Mouse (Mus musculus): ENCODE data around the gene Rdh1. TPM values are rescaled to one million over a fixed set of nuclear protein-coding genes. Genes with fewer than 3 reads are reported as not detected.
"Not testable (repeated sequence)": the region's sequence is repeated elsewhere in the genome, so short reads cannot be mapped to it uniquely, and the experiment has no call there.

Gene Rdh1
- polyA plus RNA-seq, 1 experiment from 2014 or later, result not detected

DNA sequence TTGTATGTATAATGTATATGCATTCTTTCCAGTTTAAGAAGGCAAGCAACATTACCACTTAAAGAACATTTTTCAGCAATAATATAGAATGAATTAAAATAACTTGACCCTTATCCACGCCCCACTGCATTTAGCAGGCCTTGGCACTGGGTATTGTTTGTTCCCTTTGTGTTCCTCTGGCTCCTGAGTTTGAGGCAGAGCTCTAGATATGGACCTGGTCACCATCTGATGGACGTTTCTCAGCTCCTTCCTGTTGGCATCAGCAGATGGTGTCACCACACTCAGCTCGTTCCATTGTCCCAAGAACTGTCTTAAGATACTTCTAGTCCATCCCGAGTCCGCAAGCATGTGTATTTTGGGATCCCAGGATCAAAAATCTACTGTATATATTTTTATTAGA, 42.7 kb downstream of the Rdh1 start:
- H3K9me3 ChIP-seq, result no peaks in the 10 kb centered on the region
- 80% methylated on average over 5 of the region's 5 CpGs for WGBS
- no peak for ATAC-seq

DNA sequence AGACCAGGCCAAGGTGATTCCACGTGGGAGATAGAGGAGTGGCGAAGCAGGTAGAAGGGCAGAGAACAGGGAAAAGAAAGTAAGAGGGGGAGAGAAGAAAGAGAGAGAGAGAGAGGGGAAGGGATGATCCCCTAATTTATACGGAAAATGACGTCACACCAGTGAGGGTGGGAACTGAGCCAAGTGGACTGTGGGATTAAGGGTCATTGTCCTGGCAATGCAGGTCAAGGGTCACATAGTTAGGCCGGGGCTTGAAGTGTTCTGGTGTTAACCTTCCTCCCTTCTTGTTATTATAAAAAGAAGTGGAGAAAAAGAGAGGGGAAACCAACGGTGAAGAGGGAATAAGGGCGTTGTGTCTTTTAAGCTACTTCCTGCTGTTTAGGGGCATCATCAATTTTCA, 44.9 kb downstream of the Rdh1 start:
- Histone ChIP-seq H3K4me2 (replicated peaks) (no peak overlapping the region), H3K27ac (no peak overlapping the region), H3K36me3 (no peaks in the 10 kb centered on the region), H3K9me3 (no peaks in the 10 kb centered on the region), H3K4me3 (replicated peaks) (no peak overlapping the region), H3K27me3 (replicated peaks) (no peaks in the 10 kb centered on the region), H3K9ac (no peak overlapping the region), H3K4me1 (replicated peaks) (no peaks in the 10 kb centered on the region)
- no peak for ATAC-seq
- WGBS, result 63% methylated on average over 7 of the region's 7 CpGs

More for the DNA sequence above, 42.7 kb downstream of the Rdh1 start:
- no peak overlapping the region for H3K9ac ChIP-seq
- no peak overlapping the region for H3K4me3 ChIP-seq (replicated peaks)
- no peaks in the 10 kb centered on the region for H3K4me1 ChIP-seq (replicated peaks)
- H3K4me2 ChIP-seq (replicated peaks), result no peak overlapping the region
- no peak overlapping the region for H3K27ac ChIP-seq
- no peaks in the 10 kb centered on the region for H3K36me3 ChIP-seq
- H3K27me3 ChIP-seq (replicated peaks), result no peaks in the 10 kb centered on the region

DNA sequence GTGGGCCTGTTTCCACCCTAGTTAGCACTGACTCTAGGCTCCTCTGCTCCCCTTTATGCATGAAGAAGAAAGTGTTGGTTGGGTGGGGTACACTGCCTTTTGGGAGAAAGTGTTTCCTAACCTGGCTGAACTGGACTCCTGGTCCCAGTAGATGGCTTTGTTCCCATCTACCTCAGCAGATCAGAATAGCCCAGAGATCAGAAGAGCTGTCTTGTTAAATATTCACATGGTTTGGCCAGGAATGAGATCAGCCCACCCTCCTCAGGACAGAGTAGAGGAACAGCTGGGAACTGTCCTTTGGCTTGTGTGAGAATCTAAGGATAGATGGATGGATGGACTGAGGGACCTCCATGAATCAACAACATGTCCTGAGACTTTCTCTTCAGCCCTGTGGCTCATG, 56.4 kb downstream of the Rdh1 start:
- no peak for ATAC-seq
- Histone ChIP-seq H3K4me2 (replicated peaks) (no peak overlapping the region), H3K9ac (no peak overlapping the region), H3K9me3 (no peaks in the 10 kb centered on the region), H3K4me1 (replicated peaks) (no peaks in the 10 kb centered on the region), H3K27me3 (replicated peaks) (no peaks in the 10 kb centered on the region), H3K27ac (no peak overlapping the region), H3K4me3 (replicated peaks) (no peak overlapping the region), H3K36me3 (no peaks in the 10 kb centered on the region)

DNA sequence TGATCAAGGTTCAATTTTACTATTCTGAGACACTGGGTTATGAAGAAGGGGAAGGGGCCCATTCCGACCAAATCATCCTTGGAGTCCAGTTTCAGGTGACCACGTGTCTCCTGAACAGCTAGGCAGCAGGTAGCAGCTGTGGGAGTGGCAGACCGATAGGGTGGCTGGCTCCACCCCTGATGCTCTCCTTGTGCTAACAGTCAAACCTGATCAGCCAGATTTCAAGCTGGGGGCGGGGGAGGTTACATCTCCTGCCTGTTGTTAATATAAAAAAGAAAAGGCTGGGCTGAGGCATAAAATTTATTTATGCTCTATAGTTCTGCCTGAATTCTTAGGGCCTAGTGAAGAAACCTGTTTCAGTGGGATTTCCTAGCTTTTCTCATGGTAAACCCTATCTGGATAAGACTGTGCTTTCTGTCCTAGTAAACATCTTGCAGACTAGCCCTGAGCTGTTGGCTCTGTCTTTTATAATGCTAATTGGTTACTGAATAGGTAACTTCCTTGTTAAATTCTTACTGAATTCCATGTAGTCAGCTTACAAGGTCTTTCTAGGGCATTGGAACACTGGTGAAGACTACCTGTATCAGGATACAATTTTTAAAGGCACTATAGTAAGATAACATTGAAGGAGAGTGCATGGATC, 57.9 kb downstream of the Rdh1 start:
- H3K4me3 ChIP-seq (replicated peaks); H3K4me2 ChIP-seq (replicated peaks); H3K9me3 ChIP-seq; H3K4me1 ChIP-seq (replicated peaks); H3K27ac ChIP-seq; H3K9ac ChIP-seq; H3K27me3 ChIP-seq (replicated peaks); H3K36me3 ChIP-seq; ATAC-seq: not testable (repeated sequence)
- WGBS, result 67% methylated on average over 4 of the region's 4 CpGs

Other genes with a start within 250 kb of the Rdh1 start
- 52.7 and 53.8 TPM in 2 replicates for gene Ndufa4l2, start 244.8 kb upstream of the Rdh1 start, polyA plus RNA-seq (2015; fragmentation: Nextera tagmentation; extraction: Ambion mirVana)
- gene Shmt2, start 237.3 kb upstream of the Rdh1 start, polyA plus RNA-seq (2015; fragmentation: Nextera tagmentation; extraction: Ambion mirVana), result 147 and 149 TPM in 2 replicates
- 4.9 and 5.7 TPM in 2 replicates for gene Nxph4, start 225.2 kb upstream of the Rdh1 start, polyA plus RNA-seq (2015; fragmentation: Nextera tagmentation; extraction: Ambion mirVana)
- gene Lrp1, start 138.6 kb upstream of the Rdh1 start, polyA plus RNA-seq (2015; fragmentation: Nextera tagmentation; extraction: Ambion mirVana), result 67.2 and 77.1 TPM in 2 replicates
- 37.7 and 39.9 TPM in 2 replicates for gene Stat6, start 116.7 kb upstream of the Rdh1 start, polyA plus RNA-seq (2015; fragmentation: Nextera tagmentation; extraction: Ambion mirVana)
- 5.7 and 6.9 TPM in 2 replicates for gene Nemp1, start 92.8 kb upstream of the Rdh1 start, polyA plus RNA-seq (2015; fragmentation: Nextera tagmentation; extraction: Ambion mirVana)
- 8.3 and 8.7 TPM in 2 replicates for gene Nab2, start 91.2 kb upstream of the Rdh1 start, polyA plus RNA-seq (2015; fragmentation: Nextera tagmentation; extraction: Ambion mirVana)
- gene Myo1a, start 54.6 kb upstream of the Rdh1 start, polyA plus RNA-seq (2015; fragmentation: Nextera tagmentation; extraction: Ambion mirVana), result 33.8 and 36.7 TPM in 2 replicates
- gene Tac2, start 35.2 kb upstream of the Rdh1 start, polyA plus RNA-seq (2015; fragmentation: Nextera tagmentation; extraction: Ambion mirVana), result 2.3 and 4.1 TPM in 2 replicates
- 2.6 and 2.7 TPM in 2 replicates for gene Zbtb39, start 20.2 kb upstream of the Rdh1 start, polyA plus RNA-seq (2015; fragmentation: Nextera tagmentation; extraction: Ambion mirVana)
- 1.8 and 2.0 TPM in 2 replicates for gene Gpr182, start 8.0 kb upstream of the Rdh1 start, polyA plus RNA-seq (2015; fragmentation: Nextera tagmentation; extraction: Ambion mirVana)
- gene Rdh16f1, start 66 bp downstream of the Rdh1 start, polyA plus RNA-seq (2015; fragmentation: Nextera tagmentation; extraction: Ambion mirVana), result 0.19 TPM in 1 of 2 replicates, not detected in the other
- 0.13 TPM in 1 of 2 replicates, not detected in the other for gene Rdh9, start 16.7 kb downstream of the Rdh1 start, polyA plus RNA-seq (2015; fragmentation: Nextera tagmentation; extraction: Ambion mirVana)
- gene Rdh16, start 41.4 kb downstream of the Rdh1 start, polyA plus RNA-seq (2015; fragmentation: Nextera tagmentation; extraction: Ambion mirVana), result not detected in 2 replicates
- gene Rdh19, start 90.2 kb downstream of the Rdh1 start, polyA plus RNA-seq (2015; fragmentation: Nextera tagmentation; extraction: Ambion mirVana), result not detected in 2 replicates
- 0.19 and 0.34 TPM in 2 replicates for gene Rdh16f2, start 106.8 kb downstream of the Rdh1 start, polyA plus RNA-seq (2015; fragmentation: Nextera tagmentation; extraction: Ambion mirVana)
- gene Rdh7, start 129.1 kb downstream of the Rdh1 start, polyA plus RNA-seq (2015; fragmentation: Nextera tagmentation; extraction: Ambion mirVana), result 0.35 and 0.63 TPM in 2 replicates
- gene Sdr9c7, start 138.8 kb downstream of the Rdh1 start, polyA plus RNA-seq (2015; fragmentation: Nextera tagmentation; extraction: Ambion mirVana), result 0.16 and 0.26 TPM in 2 replicates
- gene Hsd17b6, start 247.9 kb downstream of the Rdh1 start, polyA plus RNA-seq (2015; fragmentation: Nextera tagmentation; extraction: Ambion mirVana), result 0.38 and 0.48 TPM in 2 replicates